Mouse (Mus musculus) liver, embryonic 14.5 days (tissue): ENCODE data around the gene Usp2. TPM values are rescaled to one million over a fixed set of nuclear protein-coding genes. Genes with fewer than 3 reads are reported as not detected.
A peak's percentile ranks its signal among the peaks of the same experiment; 100 is the strongest.

Experiments used
- ATAC-seq: fragments of 200-750 bp; cut with Nextera tagmentation; 2 replicates; pipeline ENCODE4 v1.8.0; 2017; ENCODE audit warnings: moderate number of reproducible peaks, mild to moderate bottlenecking, moderate library complexity; ENCODE audit not compliant: insufficient read depth
- DNase-seq, 3 experiments: peaks; one replicate each; pipeline ENCODE4 v3.0.0-alpha.2; 2012 to 2013; ENCODE audit warnings: low read depth in 3 of 3, low spot score in 3 of 3
- H3K27ac ChIP-seq: fragments of 300-500 bp; sonication (generic); 2 replicates; pipeline ENCODE4 v1.5.1; 2014; ENCODE audit warnings: moderate library complexity, mild to moderate bottlenecking, control low read depth, inconsistent platforms
- H3K27me3 ChIP-seq: fragments of 300-500 bp; sonication (generic); 2 replicates; pipeline ENCODE4 v1.6.1; 2014; ENCODE audit warnings: mild to moderate bottlenecking, low read length, moderate library complexity; ENCODE audit not compliant: control insufficient read depth, insufficient read depth
- H3K36me3 ChIP-seq: fragments of 300-500 bp; sonication (generic); replicated peaks from 2 replicates; pipeline ENCODE4 v1.6.1; 2014; ENCODE audit warnings: low read depth; ENCODE audit not compliant: control insufficient read depth, insufficient read depth
- H3K4me1 ChIP-seq, 2 experiments: fragments of 200-500 bp in 1 of 2; fragments of 300-500 bp in 1 of 2; sonication (generic) in 1 of 2; replicated peaks; 2 replicates each; pipeline ENCODE4 v1.6.1; 2012 to 2014; ENCODE audit warnings: antibody characterized with exemption in 1 of 2, inconsistent platforms in 1 of 2, low read length in 1 of 2; ENCODE audit not compliant: control insufficient read depth in 2 of 2, insufficient read depth in 2 of 2
- H3K4me2 ChIP-seq: fragments of 300-500 bp; sonication (generic); 2 replicates; pipeline ENCODE4 v1.6.1; 2014; ENCODE audit warnings: low read depth, mild to moderate bottlenecking, control low read depth, moderate library complexity
- H3K4me3 ChIP-seq, 2 experiments: fragments of 200-500 bp in 1 of 2; fragments of 300-500 bp in 1 of 2; sonication (generic) in 1 of 2; 2 replicates each; pipeline ENCODE4 v1.5.1; 2012 to 2014; ENCODE audit warnings: low read depth in 2 of 2, low read length in 2 of 2, mild to moderate bottlenecking in 2 of 2, control low read depth in 1 of 2, inconsistent platforms in 1 of 2, moderate library complexity in 1 of 2; ENCODE audit not compliant: insufficient read depth in 1 of 2
- H3K9ac ChIP-seq: fragments of 300-500 bp; sonication (generic); replicated peaks from 2 replicates; pipeline ENCODE4 v1.6.1; 2014; ENCODE audit warnings: mild to moderate bottlenecking, control low read depth, moderate library complexity
- H3K9me3 ChIP-seq: fragments of 300-500 bp; sonication (generic); 2 replicates; pipeline ENCODE4 v1.6.1; 2016; ENCODE audit warnings: low read length, mixed read lengths; ENCODE audit not compliant: control insufficient read depth
- CTCF ChIP-seq: IDR thresholded peaks from 2 replicates; pipeline ENCODE4 v1.5.1; 2016; ENCODE audit warnings: antibody characterized with exemption, low read depth, control low read depth
- EP300 ChIP-seq: IDR thresholded peaks from 2 replicates; pipeline ENCODE4 v1.6.1; 2016; ENCODE audit warnings: antibody characterized with exemption, low read depth
- WGBS: fragments of 180-500 bp; shearing (Covaris S2); extraction: QIAGEN DNeasy Blood & Tissue Kit; methylation state at CpG from one replicate; pipeline ENCODE4 v1.1.7; 2014; ENCODE audit not compliant: insufficient replicate concordance; 5-methylcytosine and 5-hydroxymethylcytosine counted together
- polyA plus RNA-seq, 2 experiments: library from polyadenylated mRNA; depleted of rRNA in 1 of 2; stranded (reverse) in 1 of 2; unstranded in 1 of 2; fragments of >200 nt; fragmentation: Nextera tagmentation in 1 of 2; extraction: Ambion mirVana in 1 of 2; gene quantifications; 2 replicates each; pipeline versions ENCODE4 v1.2.1 to v1.2.3; 2012 to 2014

Usp2 gene
- polyA plus RNA-seq, 2 experiments, result 0.27 to 1.6 TPM

DNA sequence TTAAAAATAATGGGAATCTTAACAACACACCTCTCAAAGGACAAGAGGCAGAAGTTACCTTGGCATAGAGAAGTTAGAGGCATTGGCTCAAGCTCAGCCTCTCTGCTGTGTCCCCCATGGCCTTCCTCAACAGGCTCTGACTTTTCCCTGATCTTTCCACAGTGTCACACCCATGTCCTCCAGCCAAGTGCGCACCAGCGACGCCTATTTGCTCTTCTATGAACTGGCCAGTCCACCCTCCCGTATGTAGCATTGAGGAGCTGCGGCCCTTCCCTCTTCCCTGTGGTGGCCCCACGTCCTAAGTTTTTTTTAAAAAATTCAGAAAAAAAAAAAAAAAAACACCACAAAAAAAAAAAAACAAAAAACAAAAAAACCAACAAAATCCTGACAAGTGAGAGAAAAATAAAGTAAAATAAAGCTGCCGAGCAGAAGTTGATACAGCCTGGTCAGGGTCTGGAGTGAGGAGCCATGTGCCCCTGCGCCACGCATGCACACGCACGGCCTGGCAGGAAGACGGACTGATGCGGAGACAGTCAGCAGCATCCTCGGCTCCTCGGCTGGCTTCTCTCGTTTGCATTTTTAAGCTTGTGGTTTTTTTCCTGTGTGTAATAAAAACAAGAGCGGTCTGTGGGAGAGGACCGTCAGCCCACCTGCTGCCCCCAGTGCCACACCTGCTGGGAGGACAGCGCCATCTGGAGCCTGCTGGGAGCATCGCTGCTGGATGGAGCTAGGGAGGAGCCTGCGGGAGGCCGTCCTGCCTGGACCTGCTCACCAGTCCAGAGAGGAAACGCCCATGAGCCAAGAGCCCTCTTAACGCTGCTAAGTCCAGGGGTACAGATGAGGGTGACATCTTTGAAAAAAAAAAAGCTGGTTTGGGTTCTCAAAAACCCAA lies 27.0 kb downstream of the Usp2 start:
- Histone ChIP-seq H3K4me3 (no peak overlapping the region), H3K27ac (no peak overlapping the region), H3K27me3 (no peaks in the 10 kb centered on the region), H3K4me2 (no peak overlapping the region), H3K9me3 (no peaks in the 10 kb centered on the region), H3K4me1 (peaks cover 0 to 2% of the 10 kb centered on the region in 2 experiments; a peak in 1 of 4 replicates), H3K36me3 (no peaks in the 10 kb centered on the region), H3K9ac (no peak overlapping the region)
- TF ChIP-seq CTCF, result peak; percentile 84
- TF ChIP-seq EP300, result no peak
- DNase-seq (no peak), ATAC-seq (0 out of 2 replicates have a peak, but pooled peaks have one; percentile 21)
- 47% methylated on average over 24 of the region's 24 CpGs for WGBS

DNA sequence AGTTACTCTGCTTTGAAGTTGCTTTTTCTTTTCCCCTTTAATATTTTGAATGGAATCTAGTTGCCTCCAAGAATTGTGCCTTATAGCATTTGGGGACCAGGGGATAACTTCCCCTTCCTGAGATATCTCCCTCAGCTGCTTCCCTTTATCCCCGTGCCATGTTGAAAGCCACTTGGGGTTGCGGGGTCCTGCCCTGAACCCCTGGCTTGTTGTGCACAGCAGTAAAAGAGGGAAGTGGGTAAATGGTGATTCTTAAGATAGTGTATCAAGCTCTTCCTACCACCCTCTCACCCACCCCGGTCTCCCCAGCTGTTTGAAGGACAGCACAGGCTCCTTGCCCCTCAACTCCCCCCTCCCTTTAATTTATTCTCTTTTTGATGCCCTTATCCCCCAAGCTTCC lies 27.9 kb downstream of the Usp2 start:
- Histone ChIP-seq H3K4me3 (no peak overlapping the region), H3K4me2 (no peak overlapping the region), H3K9me3 (no peaks in the 10 kb centered on the region), H3K27ac (no peak overlapping the region), H3K4me1 (no peaks in the 10 kb centered on the region), H3K9ac (no peak overlapping the region), H3K36me3 (no peaks in the 10 kb centered on the region), H3K27me3 (no peaks in the 10 kb centered on the region)
- no peak for ATAC-seq
- WGBS, result 29% methylated on average over 3 of the region's 3 CpGs
- TF ChIP-seq EP300 (no peak), CTCF (no peak)
- DNase-seq, result no peak

DNA sequence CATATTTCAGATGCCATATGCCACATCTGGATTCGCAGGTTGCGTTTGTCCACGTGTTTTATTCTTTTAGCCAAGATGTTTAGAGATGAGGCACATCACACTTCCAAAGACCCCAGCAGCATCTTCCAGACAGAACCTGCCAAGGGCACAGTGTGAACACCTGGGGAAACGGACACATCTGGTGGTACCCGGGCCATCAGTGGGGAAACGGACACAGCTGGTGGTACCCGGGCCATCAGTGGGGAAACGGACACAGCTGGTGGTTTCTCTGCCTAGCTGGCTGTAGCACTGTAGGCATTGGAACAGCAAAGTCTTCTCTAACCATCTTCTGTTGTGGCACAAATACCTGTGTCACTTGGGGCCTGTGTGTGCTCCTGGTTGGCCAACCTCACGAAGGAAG lies 29.0 kb downstream of the Usp2 start:
- no peak for ATAC-seq
- Histone ChIP-seq H3K27ac (no peak overlapping the region), H3K27me3 (no peaks in the 10 kb centered on the region), H3K36me3 (no peaks in the 10 kb centered on the region), H3K4me2 (no peak overlapping the region), H3K4me1 (no peaks in the 10 kb centered on the region), H3K9ac (no peak overlapping the region), H3K9me3 (no peaks in the 10 kb centered on the region), H3K4me3 (no peak overlapping the region)
- WGBS, result 79% methylated on average over 9 of the region's 9 CpGs
- TF ChIP-seq CTCF, result no peak
- no peak for TF ChIP-seq EP300
- DNase-seq, result no peak

DNA sequence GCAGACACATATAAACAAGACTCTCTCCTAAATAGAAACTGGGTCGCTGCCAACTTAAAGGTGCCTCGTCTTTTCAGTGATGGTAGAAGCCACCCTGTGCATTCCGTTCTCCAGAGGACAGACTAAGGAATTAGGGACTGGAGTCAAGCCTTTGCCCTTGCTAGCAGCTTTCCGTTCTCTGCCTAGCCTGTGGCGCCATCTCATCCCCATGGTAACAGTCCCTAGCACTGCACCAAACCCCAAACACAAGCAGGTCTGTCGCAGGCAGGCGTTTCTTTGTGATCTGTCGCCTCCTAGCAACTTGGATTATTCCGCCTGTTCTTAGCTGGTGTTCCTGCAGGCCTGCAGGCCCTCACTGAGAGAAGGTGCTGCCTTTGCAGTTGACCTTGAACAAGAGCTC lies 29.7 kb downstream of the Usp2 start:
- Histone ChIP-seq H3K27me3 (no peaks in the 10 kb centered on the region), H3K9me3 (no peaks in the 10 kb centered on the region), H3K4me1 (no peaks in the 10 kb centered on the region), H3K9ac (no peak overlapping the region), H3K4me2 (no peak overlapping the region), H3K27ac (no peak overlapping the region), H3K4me3 (no peak overlapping the region), H3K36me3 (no peaks in the 10 kb centered on the region)
- DNase-seq (no peak), ATAC-seq (no peak)
- WGBS, result 69% methylated on average over 9 of the region's 9 CpGs
- TF ChIP-seq EP300 (no peak), CTCF (no peak)

DNA sequence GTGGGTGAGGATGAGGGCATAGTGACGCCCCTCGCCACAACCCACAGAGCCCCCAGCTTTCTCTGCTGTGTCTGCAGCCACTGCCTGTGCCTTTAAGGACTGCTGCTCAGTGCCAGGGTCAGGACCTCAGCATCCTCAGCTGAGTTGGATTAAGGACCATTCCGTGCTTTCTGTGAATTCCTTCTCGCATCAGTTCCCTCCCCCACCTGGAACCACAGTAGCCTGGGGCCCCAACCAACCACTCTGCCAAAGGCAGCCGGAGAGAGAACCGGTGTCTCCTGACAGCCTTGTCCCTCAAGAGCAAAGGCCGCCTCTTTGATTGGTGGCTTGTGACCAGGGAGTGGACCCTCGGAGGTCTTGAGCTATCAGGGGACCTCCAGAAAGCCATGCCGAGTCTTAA lies 34.7 kb downstream of the Usp2 start, which contains the start of gene Mfrp:
Mfrp (plus strand) TSS at position 240 of the 400 bp plus-strand sequence.
- H3K4me1 ChIP-seq, result no peaks in the 10 kb centered on the region
- no peak for DNase-seq
- TF ChIP-seq EP300, result no peak
- TF ChIP-seq CTCF, result no peak
- no peak within 1 kb of the TSS for H3K4me2 ChIP-seq
- no peak within 1 kb of the TSS for H3K27ac ChIP-seq
- ATAC-seq, result no peak
- H3K27me3 ChIP-seq, result no peaks in the 10 kb centered on the region
- H3K9me3 ChIP-seq, result no peaks in the 10 kb centered on the region
- H3K36me3 ChIP-seq, result peaks cover 3% of the 10 kb centered on the region; the same call in 1 of the 2 replicates
- no peak within 1 kb of the TSS for H3K4me3 ChIP-seq
- no peak within 1 kb of the TSS for H3K9ac ChIP-seq
- 75% methylated on average over 9 of the region's 9 CpGs for WGBS
